Mouse (Mus musculus): ENCODE measurements at regions not wholly inside any gene's neighbourhood (a gene's known extent, or its start where the extent isn't known, plus 50 kb on each side); places are given as distances from the start of the nearest gene placed in this dataset.
A peak's percentile ranks its signal among the peaks of the same experiment; 100 is the strongest.
"Not testable (repeated sequence)": the region's sequence is repeated elsewhere in the genome, so short reads cannot be mapped to it uniquely, and the experiment has no call there.

- DNase-seq (ENCODE audit: low read depth, low spot score) = no peak
Observed at GRCm38 (mm10) chr9:23651300-23651699, 428.4 kb downstream of the Bmper start.

GRCm38 (mm10) chr9:23653086-23653485 is 430.2 kb downstream of the Bmper start:
- DNase-seq (ENCODE audit: low read depth, low spot score) = no peak

- no peak for DNase-seq (ENCODE audit: low read depth, low spot score)
Observed at GRCm38 (mm10) chr9:23654777-23655176, 431.9 kb downstream of the Bmper start.

GRCm38 (mm10) chr9:23665960-23666359 is 431.8 kb upstream of the Npsr1 start:
- DNase-seq (ENCODE audit: low read depth, low spot score) = peak; percentile 28

GRCm38 (mm10) chr9:23669230-23669629 is 428.6 kb upstream of the Npsr1 start:
- peak; percentile 22 for DNase-seq (ENCODE audit: low read depth, low spot score)

- DNase-seq (ENCODE audit: low read depth, low spot score) = peak; percentile 36
Observed at GRCm38 (mm10) chr9:23670642-23671041, 427.2 kb upstream of the Npsr1 start.

GRCm38 (mm10) chr9:23673347-23673860 is 424.4 kb upstream of the Npsr1 start:
- no peak for DNase-seq (ENCODE audit: low read depth, low spot score)

- DNase-seq (ENCODE audit: low read depth, low spot score) = no peak
Observed at GRCm38 (mm10) chr9:23674833-23675232, 423.0 kb upstream of the Npsr1 start.

GRCm38 (mm10) chr9:23689456-23689855 is 408.3 kb upstream of the Npsr1 start:
- DNase-seq (ENCODE audit: low read depth, low spot score) = no peak

GRCm38 (mm10) chr9:23692768-23693441 is 404.9 kb upstream of the Npsr1 start:
- no peak for DNase-seq (ENCODE audit: low read depth, low spot score)

- no peak for DNase-seq (ENCODE audit: low read depth, low spot score)
Observed at GRCm38 (mm10) chr9:23693442-23693829, 404.4 kb upstream of the Npsr1 start.

- DNase-seq (ENCODE audit: low read depth, low spot score) = peak; percentile 10
Observed at GRCm38 (mm10) chr9:23694481-23694880, 403.3 kb upstream of the Npsr1 start.

- no peak for DNase-seq (ENCODE audit: low read depth, low spot score)
Observed at GRCm38 (mm10) chr9:23700567-23700966, 397.2 kb upstream of the Npsr1 start.

- not testable (repeated sequence) for DNase-seq (ENCODE audit: low read depth, low spot score)
Observed at GRCm38 (mm10) chr9:23717584-23717983, 380.2 kb upstream of the Npsr1 start.

- DNase-seq (ENCODE audit: low read depth, low spot score) = peak; percentile 94
Observed at GRCm38 (mm10) chr9:23728816-23729215, 369.0 kb upstream of the Npsr1 start.

GRCm38 (mm10) chr9:23752478-23752877 is 345.3 kb upstream of the Npsr1 start:
- peak; percentile 64 for DNase-seq (ENCODE audit: low read depth, low spot score)

- peak; percentile 16 for DNase-seq (ENCODE audit: low read depth, low spot score)
Observed at GRCm38 (mm10) chr9:23786660-23787059, 311.1 kb upstream of the Npsr1 start.
